Mouse (Mus musculus) kidney, adult 2 months (tissue): ENCODE results near the gene Bcar1. TPM values are rescaled to one million over a fixed set of nuclear protein-coding genes. Genes with fewer than 3 reads are reported as not detected.

Experiments
- DNase-seq: peaks from one replicate; pipeline ENCODE4 v3.0.0; 2021
- H3K27ac ChIP-seq: fragments of 200-500 bp; 2 replicates; pipeline ENCODE4 v1.5.1; 2012; ENCODE audit warnings: low read depth, low read length, control low read depth, inconsistent platforms; ENCODE audit not compliant: insufficient read depth
- H3K27me3 ChIP-seq: fragments of 200-500 bp; replicated peaks from 2 replicates; pipeline ENCODE4 v1.6.1; 2012; ENCODE audit warnings: mild to moderate bottlenecking, moderate library complexity, low read length, inconsistent platforms; ENCODE audit not compliant: control insufficient read depth, insufficient read depth
- H3K36me3 ChIP-seq: fragments of 200-500 bp; 2 replicates; pipeline ENCODE4 v1.6.1; 2012; ENCODE audit warnings: mild to moderate bottlenecking, moderate library complexity, low read length, inconsistent platforms; ENCODE audit not compliant: control insufficient read depth, insufficient read depth
- H3K4me1 ChIP-seq: fragments of 200-500 bp; 2 replicates; pipeline ENCODE4 v1.6.1; 2011; ENCODE audit warnings: low read length; ENCODE audit not compliant: control insufficient read depth, insufficient read depth
- H3K4me3 ChIP-seq: fragments of 200-500 bp; 2 replicates; pipeline ENCODE4 v1.5.1; 2011; ENCODE audit warnings: mild to moderate bottlenecking, low read depth, low read length, control low read depth; ENCODE audit not compliant: insufficient read depth
- CTCF ChIP-seq: fragments of 200-500 bp; conservative IDR thresholded peaks from 2 replicates; pipeline ENCODE4 v1.5.1; 2011; ENCODE audit warnings: low read depth, mild to moderate bottlenecking, control low read depth, low read length, moderate library complexity, mixed read lengths; ENCODE audit not compliant: insufficient read depth, insufficient read length
- POLR2A ChIP-seq: fragments of 200-500 bp; IDR thresholded peaks from one replicate; pipeline ENCODE4 v1.6.1; 2011; ENCODE audit warnings: low read depth, low read length, control low read depth
- WGBS: fragments of 180-500 bp; shearing (Covaris S2); methylation state at CpG from one replicate; pipeline ENCODE4 v1.1.7; 2018; 5-methylcytosine and 5-hydroxymethylcytosine counted together
- polyA plus RNA-seq: library from polyadenylated mRNA; depleted of rRNA; stranded (reverse); fragments of >200 nt; gene quantifications from 2 replicates; pipeline ENCODE4 v1.2.3, GENCODE M21; 2012

The Bcar1 gene
- polyA plus RNA-seq, 1 experiment = 115 TPM

DNA sequence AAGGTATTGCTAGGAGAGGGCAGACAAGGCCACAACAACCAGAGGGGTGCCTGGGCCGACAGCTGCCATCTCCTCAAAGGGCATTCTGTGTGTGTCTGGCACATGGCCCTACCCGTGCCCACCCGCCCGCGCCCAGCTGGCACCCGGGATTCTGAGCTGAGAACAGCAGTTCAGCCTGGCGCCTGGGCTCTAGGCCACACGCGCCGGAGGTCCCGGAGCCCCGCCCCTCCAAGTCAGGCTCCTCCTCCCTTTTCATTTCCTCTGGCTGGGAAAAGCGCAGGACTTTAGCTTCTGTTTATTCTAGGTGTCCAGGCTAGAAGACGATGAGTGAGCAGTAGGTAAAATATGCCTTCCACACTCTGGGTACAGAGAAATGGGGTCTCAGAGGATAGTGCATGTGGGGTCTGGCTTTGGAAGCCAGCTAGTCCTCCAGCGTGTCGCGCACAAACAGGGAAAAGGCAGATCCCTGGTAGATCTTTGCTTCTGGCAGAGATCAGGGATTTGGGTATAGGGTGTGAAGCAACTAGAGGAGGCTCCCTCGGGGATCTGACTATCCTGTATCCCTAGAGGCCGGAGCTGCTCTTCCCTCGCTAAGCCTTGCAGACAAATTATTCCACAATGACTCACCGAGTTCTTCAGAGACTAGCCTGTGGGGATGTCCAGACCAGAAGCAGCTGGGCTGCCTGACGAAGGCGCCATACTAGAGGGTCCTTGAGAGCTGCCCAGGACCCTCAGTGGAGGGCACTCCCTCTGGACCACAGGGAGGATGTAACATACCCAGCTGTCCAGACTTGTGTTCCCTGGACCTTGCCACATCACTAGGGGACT is 2.2 kb upstream of the Bcar1 start:
- 8% methylated on average over 23 of the region's 23 CpGs for WGBS
- Histone ChIP-seq H3K4me1 (peaks cover 32% of the 10 kb centered on the region), H3K36me3 (no peaks in the 10 kb centered on the region), H3K27me3 (no peaks in the 10 kb centered on the region), H3K27ac (peak overlapping the region; percentile 85), H3K4me3 (peak overlapping the region; percentile 12)
- peak; percentile 94 for DNase-seq
- TF ChIP-seq CTCF (no peak), POLR2A (no peak)

DNA sequence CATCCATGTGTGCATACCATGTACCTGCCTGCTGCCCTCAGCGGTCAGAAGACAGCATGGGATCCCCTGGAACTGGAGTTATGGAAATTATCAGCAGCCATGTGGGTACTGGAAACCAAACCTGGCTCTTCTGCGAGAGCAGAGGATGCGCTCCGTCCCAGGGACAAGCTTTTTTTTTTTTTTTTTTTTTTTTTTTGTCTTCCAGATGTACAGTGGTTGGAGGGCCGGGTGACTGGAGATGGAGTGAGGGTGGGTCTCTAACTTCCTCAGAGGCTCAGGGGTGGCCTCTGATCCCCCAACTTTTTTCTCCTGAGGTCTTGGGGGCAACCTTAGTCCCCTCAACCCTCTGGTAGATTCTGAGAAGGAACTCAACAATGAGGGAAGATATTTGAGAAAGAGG is 1.5 kb upstream of the Bcar1 start:
- no peak overlapping the region for H3K4me3 ChIP-seq
- H3K4me1 ChIP-seq = peaks cover 40% of the 10 kb centered on the region
- H3K27me3 ChIP-seq = no peaks in the 10 kb centered on the region
- WGBS = 52% methylated on average over 5 of the region's 5 CpGs
- TF ChIP-seq CTCF (no peak), POLR2A (no peak)
- H3K27ac ChIP-seq = peak overlapping the region; percentile 30; the same call in 1 of the 2 replicates
- no peaks in the 10 kb centered on the region for H3K36me3 ChIP-seq
- DNase-seq = no peak

DNA sequence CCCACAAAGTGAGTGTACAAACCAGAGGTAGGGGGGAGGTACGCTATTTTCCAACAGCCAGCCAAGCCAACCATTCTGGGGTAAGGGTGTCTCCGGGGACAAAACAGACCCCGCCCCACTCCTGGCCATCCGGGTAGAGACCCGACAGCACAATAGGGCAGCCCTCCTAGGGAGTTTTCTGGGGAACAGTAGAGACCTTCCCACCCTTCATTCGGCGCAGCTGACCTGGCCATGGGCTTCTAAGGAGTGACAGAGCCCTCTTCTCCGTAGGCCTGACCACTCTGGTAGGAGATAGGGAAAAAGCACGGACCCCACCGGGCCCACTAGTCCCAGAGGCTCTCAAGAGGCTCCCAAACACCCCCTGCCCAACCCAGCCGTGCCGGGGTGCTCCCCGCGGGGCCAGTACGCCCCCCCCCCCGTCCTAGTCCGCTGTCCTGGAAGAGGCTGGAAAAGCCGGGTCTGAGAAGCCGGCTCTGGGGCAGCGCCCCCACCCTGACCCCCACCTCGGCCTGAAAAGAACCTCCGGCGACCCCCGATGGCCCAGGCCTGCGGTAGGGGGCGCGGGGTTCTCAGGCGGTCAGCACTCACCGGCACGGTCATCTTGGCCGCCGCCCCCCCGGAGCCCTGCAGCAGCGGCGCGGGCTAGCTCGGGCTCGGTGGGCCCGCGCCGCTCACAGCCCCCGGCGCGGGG is 363 bp downstream of the Bcar1 start:
- DNase-seq = no peak
- Histone ChIP-seq H3K27ac (peak overlapping the region; percentile 82), H3K36me3 (no peaks in the 10 kb centered on the region), H3K4me1 (peaks cover 54% of the 10 kb centered on the region), H3K27me3 (no peaks in the 10 kb centered on the region), H3K4me3 (peak overlapping the region; percentile 70)
- no peak for TF ChIP-seq POLR2A
- no peak for TF ChIP-seq CTCF
- under 1% methylated on average over 44 of the region's 44 CpGs for WGBS

GRCm38 (mm10) chr8:111742261-111743037 is 1.2 kb downstream of the Bcar1 start:
- 8% methylated on average over 11 of the region's 11 CpGs for WGBS
- H3K36me3 ChIP-seq = no peaks in the 10 kb centered on the region
- peaks cover 54% of the 10 kb centered on the region for H3K4me1 ChIP-seq
- TF ChIP-seq POLR2A = no peak
- TF ChIP-seq CTCF = no peak
- H3K4me3 ChIP-seq = peak overlapping the region; percentile 70
- H3K27me3 ChIP-seq = no peaks in the 10 kb centered on the region
- peak; percentile 92 for DNase-seq
- H3K27ac ChIP-seq = peak overlapping the region; percentile 90

GRCm38 (mm10) chr8:111741556-111741955 is 2.1 kb downstream of the Bcar1 start:
- Histone ChIP-seq H3K4me3 (peak overlapping the region; percentile 70; the same call in 1 of the 2 replicates), H3K27me3 (no peaks in the 10 kb centered on the region), H3K36me3 (no peaks in the 10 kb centered on the region), H3K4me1 (peaks cover 59% of the 10 kb centered on the region), H3K27ac (peak overlapping the region; percentile 90)
- TF ChIP-seq CTCF (no peak), POLR2A (no peak)
- DNase-seq = peak; percentile 63
- 24% methylated on average over 6 of the region's 6 CpGs for WGBS

DNA sequence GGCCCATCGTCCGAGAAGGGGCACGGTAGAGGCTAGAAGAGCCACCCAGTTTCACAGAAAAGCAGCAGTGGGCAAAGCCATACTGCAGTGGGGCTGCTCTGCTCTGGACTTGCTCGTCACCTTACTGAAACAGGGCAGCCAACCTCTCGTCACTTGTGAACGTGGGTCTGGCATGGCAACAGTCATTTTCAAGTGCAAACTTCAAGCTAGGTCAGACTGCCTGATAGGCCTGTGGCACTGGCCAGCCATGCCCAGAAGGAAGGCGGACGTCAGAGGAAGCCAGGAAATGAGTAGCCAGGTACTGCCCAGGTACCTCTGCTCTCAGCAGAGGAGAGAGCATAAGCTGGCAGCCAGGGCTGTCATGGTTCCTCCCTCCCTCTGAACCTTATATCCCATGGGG is 2.6 kb downstream of the Bcar1 start:
- peak overlapping the region; percentile 90 for H3K27ac ChIP-seq
- no peak overlapping the region for H3K4me3 ChIP-seq
- TF ChIP-seq CTCF (no peak), POLR2A (no peak)
- WGBS = 30% methylated on average over 8 of the region's 8 CpGs
- peak; percentile 71 for DNase-seq
- peaks cover 62% of the 10 kb centered on the region for H3K4me1 ChIP-seq
- H3K36me3 ChIP-seq = no peaks in the 10 kb centered on the region
- H3K27me3 ChIP-seq = no peaks in the 10 kb centered on the region

GRCm38 (mm10) chr8:111740301-111740711 is 3.3 kb downstream of the Bcar1 start:
- H3K27me3 ChIP-seq = no peaks in the 10 kb centered on the region
- H3K4me3 ChIP-seq = no peak overlapping the region
- no peaks in the 10 kb centered on the region for H3K36me3 ChIP-seq
- peak; percentile 88 for DNase-seq
- H3K27ac ChIP-seq = peak overlapping the region; percentile 90
- WGBS = 13% methylated on average over 7 of the region's 7 CpGs
- peaks cover 63% of the 10 kb centered on the region for H3K4me1 ChIP-seq
- TF ChIP-seq POLR2A = no peak
- TF ChIP-seq CTCF = no peak
